In genomic region chr6:23873812-23874211, GRCm38 (mm10) we compare ENCODE assay signal across 32 mouse cellular contexts. TPM values are rescaled to one million over a fixed set of nuclear protein-coding genes. Genes with fewer than 3 reads are reported as not detected.
DNase-seq lines count a peak whose midpoint lies in the region; ATAC-seq and TF ChIP-seq lines count a peak whose summit lies in the region.
"Had no signal": no experiment of that assay in that cellular context is flagged by ENCODE, and none has a peak within 500 bp of the region (broad histone marks: within the 10 kb centered on the region; RNA-seq: fewer than 3 reads in every experiment).

No protein-coding gene starts in this region.

- 0 out of 2 replicates have a peak, but pooled peaks have one; percentile 56 for ATAC-seq in hindbrain, embryonic 16.5 days
- no peak for ATAC-seq in hindbrain, embryonic 13.5 days (ENCODE audit: low FRiP score)
- ATAC-seq in cerebellum, adult (ENCODE audit: insufficient number of reproducible peaks, low FRiP score, low TSS enrichment): peak; percentile 99
- ATAC-seq in lung, postnatal 0 days: no peak
- ATAC-seq: forebrain, embryonic 16.5 days; inflammation-experienced regulatory T-cells, adult 6 months; Patski had no signal

- H3K9ac ChIP-seq in hindbrain, embryonic 16.5 days (ENCODE audit: low read depth, low read length): no peak overlapping the region
- no peak overlapping the region for H3K9ac ChIP-seq in hindbrain, embryonic 13.5 days
- no peak overlapping the region for H3K9ac ChIP-seq in lung, postnatal 0 days (replicated peaks; ENCODE audit: low read depth)
- H3K9ac ChIP-seq: embryonic facial prominence, embryonic 12.5 days; limb, embryonic 15.5 days; liver, embryonic 13.5 days; neural tube, embryonic 15.5 days; stomach, embryonic 15.5 days had no signal

- no peak overlapping the region for H3K4me2 ChIP-seq in hindbrain, embryonic 16.5 days (ENCODE audit: low read length)
- no peak overlapping the region for H3K4me2 ChIP-seq in hindbrain, embryonic 13.5 days
- H3K4me2 ChIP-seq in lung, postnatal 0 days (replicated peaks; ENCODE audit: low read depth, low read length): no peak overlapping the region
- H3K4me2 ChIP-seq: embryonic facial prominence, embryonic 12.5 days; limb, embryonic 15.5 days; liver, embryonic 13.5 days; neural tube, embryonic 15.5 days; stomach, embryonic 15.5 days had no signal

- H3K4me1 ChIP-seq in hindbrain, embryonic 16.5 days (ENCODE audit: control insufficient read depth, insufficient read depth, low read depth, low read length): 0 out of 2 replicates have a peak, but pooled peaks cover 2% of the 10 kb centered on the region
- H3K4me1 ChIP-seq in hindbrain, embryonic 13.5 days (replicated peaks): 0 out of 2 replicates have a peak, but pooled peaks cover 3% of the 10 kb centered on the region
- H3K4me1 ChIP-seq in cerebellum, adult 2 months (ENCODE audit: control insufficient read depth, insufficient read depth, low read length): peaks cover 11% of the 10 kb centered on the region
- no peaks in the 10 kb centered on the region for H3K4me1 ChIP-seq in lung, postnatal 0 days (ENCODE audit: insufficient read depth, low read depth, low read length)
- H3K4me1 ChIP-seq: embryonic facial prominence, embryonic 12.5 days; limb, embryonic 10.5 days; limb, embryonic 15.5 days; liver, embryonic 13.5 days; neural tube, embryonic 15.5 days; stomach, embryonic 15.5 days had no signal

- no peak overlapping the region for H3K4me3 ChIP-seq in hindbrain, embryonic 16.5 days (ENCODE audit: low read length)
- no peak overlapping the region for H3K4me3 ChIP-seq in hindbrain, embryonic 13.5 days
- no peak overlapping the region for H3K4me3 ChIP-seq in cerebellum, adult 2 months (replicated peaks; ENCODE audit: insufficient read depth, low read depth, low read length)
- H3K4me3 ChIP-seq in lung, postnatal 0 days (ENCODE audit: low read depth, low read length): no peak overlapping the region
- H3K4me3 ChIP-seq: embryonic facial prominence, embryonic 12.5 days; forebrain, embryonic 10.5 days; layer of hippocampus, adult 2 months; limb, embryonic 10.5 days; limb, embryonic 15.5 days; liver, embryonic 13.5 days; neural tube, embryonic 15.5 days; stomach, embryonic 15.5 days had no signal

- no peaks in the 10 kb centered on the region for H3K27me3 ChIP-seq in hindbrain, embryonic 16.5 days (replicated peaks; ENCODE audit: control insufficient read depth, insufficient read depth, low read length)
- no peaks in the 10 kb centered on the region for H3K27me3 ChIP-seq in hindbrain, embryonic 13.5 days
- H3K27me3 ChIP-seq in cerebellum, adult 2 months (ENCODE audit: control insufficient read depth, insufficient read depth, low read length): no peaks in the 10 kb centered on the region
- no peaks in the 10 kb centered on the region for H3K27me3 ChIP-seq in lung, postnatal 0 days (replicated peaks; ENCODE audit: insufficient read depth, low read length)
- H3K27me3 ChIP-seq: embryonic facial prominence, embryonic 12.5 days; limb, embryonic 15.5 days; liver, embryonic 13.5 days; neural tube, embryonic 15.5 days; stomach, embryonic 15.5 days had no signal

- peak; percentile 87 to 94 for DNase-seq in cerebellum, adult 2 months
- peak; percentile 85 to 91 for DNase-seq in cerebellum, postnatal 14 days
- DNase-seq in gastrocnemius, adult 18-20 months (ENCODE audit: low spot score): no peak
- no peak for DNase-seq in testis, postnatal 14 days (ENCODE audit: low spot score)
- no peak for DNase-seq in lung, postnatal 0 days (ENCODE audit: low spot score)
- DNase-seq: adrenal gland, postnatal 25 days; gastrocnemius, postnatal 10 days; heart, postnatal 14 days; kidney, adult 11 months; kidney, postnatal 14 days; liver, embryonic 13.5 days; lung, adult 18-20 months; lung, postnatal 10 days; midbrain, embryonic 14.5 days; retina, postnatal 1 day; right cerebral cortex, postnatal 14 days; thymus, postnatal 14 days had no signal

- no peaks in the 10 kb centered on the region for H3K9me3 ChIP-seq in hindbrain, embryonic 16.5 days (ENCODE audit: control insufficient read depth, low read length)
- no peaks in the 10 kb centered on the region for H3K9me3 ChIP-seq in hindbrain, embryonic 13.5 days
- no peaks in the 10 kb centered on the region for H3K9me3 ChIP-seq in lung, postnatal 0 days (ENCODE audit: low read length)
- H3K9me3 ChIP-seq: embryonic facial prominence, embryonic 12.5 days; forebrain, embryonic 10.5 days; limb, embryonic 10.5 days; limb, embryonic 15.5 days; liver, embryonic 13.5 days; neural tube, embryonic 15.5 days; stomach, embryonic 15.5 days had no signal

- no peak for TF ChIP-seq POLR2A in cerebellum, adult 2 months (IDR thresholded peaks at IDR 0.05; ENCODE audit: borderline replicate concordance, insufficient read depth, low read length)

- no peak for TF ChIP-seq EP300 in lung, postnatal 0 days (IDR thresholded peaks at IDR 0.05)

- H3K27ac ChIP-seq in hindbrain, embryonic 16.5 days (ENCODE audit: low read depth, low read length): no peak overlapping the region
- no peak overlapping the region for H3K27ac ChIP-seq in hindbrain, embryonic 13.5 days
- H3K27ac ChIP-seq in cerebellum, adult 2 months (ENCODE audit: insufficient read depth, low read length): no peak overlapping the region
- no peak overlapping the region for H3K27ac ChIP-seq in lung, postnatal 0 days (ENCODE audit: low read length)
- H3K27ac ChIP-seq: embryonic facial prominence, embryonic 12.5 days; forebrain, embryonic 10.5 days; layer of hippocampus, adult 2 months; limb, embryonic 10.5 days; limb, embryonic 15.5 days; liver, embryonic 13.5 days; macrophage; neural tube, embryonic 15.5 days; stomach, embryonic 15.5 days had no signal

- no peak for TF ChIP-seq CTCF in cerebellum, adult 2 months (IDR thresholded peaks at IDR 0.05; ENCODE audit: borderline replicate concordance, insufficient read depth, low read depth, low read length)
- TF ChIP-seq CTCF in lung, postnatal 0 days (IDR thresholded peaks at IDR 0.05): no peak

- WGBS in hindbrain, embryonic 16.5 days: 85% methylated on average over 4 of the region's 4 CpGs
- WGBS in hindbrain, embryonic 13.5 days: 89% methylated on average over 4 of the region's 4 CpGs
- 14% methylated on average over 4 of the region's 4 CpGs for WGBS in cerebellum, adult 2 months
- WGBS in lung, postnatal 0 days: 77% methylated on average over 4 of the region's 4 CpGs

- H3K36me3 ChIP-seq in hindbrain, embryonic 16.5 days (ENCODE audit: control insufficient read depth, insufficient read depth, low read length): no peaks in the 10 kb centered on the region
- H3K36me3 ChIP-seq in hindbrain, embryonic 13.5 days: no peaks in the 10 kb centered on the region
- no peaks in the 10 kb centered on the region for H3K36me3 ChIP-seq in lung, postnatal 0 days (ENCODE audit: insufficient read depth, low read length)
- H3K36me3 ChIP-seq: embryonic facial prominence, embryonic 12.5 days; forebrain, embryonic 10.5 days; limb, embryonic 10.5 days; limb, embryonic 15.5 days; liver, embryonic 13.5 days; neural tube, embryonic 15.5 days; stomach, embryonic 15.5 days had no signal

RNA-seq across cellular contexts. Expression of gene Cadps2, which starts 34.6 kb away (rescaled TPM):
- polyA plus RNA-seq in hindbrain, embryonic 16.5 days (2015; fragmentation: Nextera tagmentation; extraction: Ambion mirVana): 12.0 and 12.4 TPM in 2 replicates
- 4.4 and 4.7 TPM in 2 replicates for polyA plus RNA-seq in hindbrain, embryonic 13.5 days (2015; fragmentation: Nextera tagmentation; extraction: Ambion mirVana)
- 102 and 118 TPM in 2 replicates for polyA plus RNA-seq in cerebellum, adult 2 months (2012; rRNA removed)
- under 1 TPM; 0.36 to 0.41 TPM for total RNA-seq in gastrocnemius, adult 18-20 months (2021)
- 8.0 and 10.2 TPM in 2 replicates for polyA plus RNA-seq in lung, postnatal 0 days (2015; fragmentation: Nextera tagmentation; extraction: Ambion mirVana)
- total RNA-seq: MEL had no signal
- polyA plus RNA-seq: inflammation-experienced regulatory T-cells, adult 6 months; macrophage had no signal

Comparison
In these comparisons a context has a peak if more than half of its experiments do, and no peak if none do; other contexts are left out.
1. ATAC-seq: peak in hindbrain, embryonic 16.5 days (single experiment) and cerebellum, adult (single experiment); none in hindbrain, embryonic 13.5 days (single experiment) and lung, postnatal 0 days (single experiment).
2. DNase-seq: peak in cerebellum, adult 2 months (2 of 2) and cerebellum, postnatal 14 days (2 of 2); none in gastrocnemius, adult 18-20 months (single experiment), testis, postnatal 14 days (single experiment) and lung, postnatal 0 days (single experiment).